Mouse (Mus musculus) heart, postnatal 0 days (tissue): ENCODE measurements around the gene Kcnj6.

Experiments
- CTCF ChIP-seq: IDR thresholded peaks from 2 replicates; pipeline ENCODE4 v1.5.1; 2016; ENCODE audit warnings: antibody characterized with exemption, control low read depth, low read depth
- EP300 ChIP-seq: IDR thresholded peaks from 2 replicates; pipeline ENCODE4 v1.6.1; 2016; ENCODE audit warnings: antibody characterized with exemption, low read depth

- TF ChIP-seq CTCF (no peak), EP300 (no peak)
Measured at GRCm38 (mm10) chr16:94822611-94823010, 174.9 kb downstream of the Kcnj6 start.
